Mouse (Mus musculus) kidney, adult 9 months (tissue): ENCODE measurements around the gene Kcna5.

Source experiments
- DNase-seq: peaks from one replicate; pipeline ENCODE4 v3.0.0; 2022

The Kcna5 gene

DNA sequence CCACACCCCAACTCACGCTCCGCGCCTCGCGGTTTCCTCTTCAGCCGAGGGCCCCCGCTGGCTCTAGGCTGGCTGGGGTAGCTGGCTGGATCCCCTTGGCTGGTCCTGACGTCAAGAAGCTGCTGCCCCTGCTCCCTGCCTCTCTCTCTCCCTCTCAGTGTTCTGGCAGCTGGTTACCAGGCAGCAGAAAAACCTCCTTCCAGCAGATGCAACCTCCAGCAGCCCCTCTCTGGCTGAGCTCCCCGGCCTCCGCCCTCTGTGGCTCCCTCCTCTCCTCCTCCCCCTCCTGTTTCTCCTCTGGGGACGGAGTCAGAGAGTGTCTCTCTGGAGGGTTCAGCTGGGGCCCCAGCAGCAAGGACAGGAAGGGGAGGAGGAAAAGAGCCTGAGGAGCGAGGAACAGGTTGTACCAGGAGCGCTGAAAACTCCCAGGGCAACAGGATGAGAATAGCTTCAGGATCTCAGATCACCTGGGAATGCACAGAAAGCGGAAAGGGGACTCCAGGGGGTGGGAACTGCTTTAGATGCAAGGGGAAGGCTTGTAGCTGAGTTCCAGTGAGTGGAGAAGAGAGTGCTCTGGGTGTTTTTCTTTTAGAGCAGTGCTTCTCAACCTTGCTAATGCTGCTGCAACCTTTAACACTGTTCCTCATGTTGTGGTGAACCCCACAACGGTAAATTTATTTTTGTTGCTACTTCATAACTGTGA, at the start of gene Kcna5:
TSS of gene Kcna5 (minus strand) at position 205 of the 703 bp plus-strand sequence.
- no peak for DNase-seq

DNA sequence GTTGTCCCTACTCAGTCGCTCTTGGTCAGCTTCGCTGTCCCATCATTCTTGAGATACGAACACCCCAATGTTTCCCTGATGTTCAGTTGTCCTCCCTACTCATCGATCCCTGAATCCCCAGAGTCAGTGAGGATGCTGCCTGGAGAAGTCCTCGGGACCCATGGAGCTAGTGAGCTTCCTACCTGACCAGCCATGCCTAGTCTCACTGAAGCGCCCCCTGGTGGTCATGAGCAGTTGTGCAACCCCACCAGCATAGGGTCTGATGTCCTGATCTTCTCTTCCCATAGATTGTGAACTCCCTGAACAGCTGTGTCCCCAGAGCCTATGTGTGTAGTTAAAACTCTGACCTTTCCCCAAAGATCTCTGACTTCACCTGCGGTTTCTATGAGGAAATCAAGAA, 47.9 kb upstream of the Kcna5 start:
- peak; percentile 31 for DNase-seq

DNA sequence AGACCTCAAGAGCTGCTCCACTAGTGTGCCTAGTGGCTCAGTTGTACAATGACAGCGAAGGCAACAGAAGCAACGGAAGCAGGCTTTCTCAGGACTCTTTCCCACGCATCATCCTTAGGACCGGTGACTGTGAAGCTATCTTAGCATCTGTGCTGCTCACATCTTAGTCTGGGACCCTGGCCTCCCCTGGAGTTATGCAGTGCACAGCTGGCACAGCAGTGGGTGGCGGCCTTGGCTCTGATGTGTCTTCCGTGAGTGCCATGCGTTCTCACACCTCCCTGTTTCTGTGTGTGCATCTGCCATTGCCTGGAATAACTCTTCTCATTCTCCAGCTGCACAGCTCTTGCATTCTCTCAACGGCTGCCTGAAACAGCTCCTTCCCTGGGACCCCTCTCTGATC, 46.4 kb upstream of the Kcna5 start:
- no peak for DNase-seq

DNA sequence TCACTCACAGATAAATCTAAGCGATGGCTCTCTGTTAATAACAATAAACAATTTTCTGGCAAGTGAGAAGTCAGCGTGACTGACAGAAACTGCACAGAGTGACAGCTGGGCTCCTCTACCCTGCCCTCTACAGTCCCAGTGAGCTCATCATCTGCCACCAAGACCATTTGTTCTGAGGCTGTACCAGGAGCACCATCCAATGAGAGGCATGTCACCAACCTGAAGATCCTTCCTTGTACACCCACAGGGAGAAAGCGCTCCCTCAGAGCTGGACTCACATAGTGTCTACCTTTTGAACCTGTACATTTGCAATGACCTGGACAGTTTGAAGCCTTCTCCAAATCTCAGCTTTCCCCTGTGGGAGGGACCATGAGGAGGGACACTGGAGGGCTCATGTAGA, 45.4 kb upstream of the Kcna5 start:
- no peak for DNase-seq

DNA sequence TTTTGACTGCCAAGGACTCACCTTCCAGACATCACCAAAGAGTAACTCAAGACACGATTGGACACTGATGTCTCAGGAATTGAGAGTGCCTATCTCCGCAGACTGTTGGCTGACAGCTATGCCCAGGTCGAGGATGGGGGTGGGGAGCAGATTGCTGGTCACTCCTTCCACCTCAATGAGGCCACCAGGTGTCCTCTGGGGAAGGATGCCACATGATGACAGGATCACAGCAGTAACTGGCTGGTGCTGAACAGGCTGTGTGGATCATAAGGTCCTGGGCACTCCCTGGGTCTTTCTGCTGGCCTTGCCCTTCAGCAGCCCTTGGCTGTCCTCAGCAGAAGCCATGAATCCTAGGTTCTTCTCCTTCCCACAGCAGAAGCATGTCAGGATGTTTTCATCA, 42.2 kb upstream of the Kcna5 start:
- DNase-seq = no peak

DNA sequence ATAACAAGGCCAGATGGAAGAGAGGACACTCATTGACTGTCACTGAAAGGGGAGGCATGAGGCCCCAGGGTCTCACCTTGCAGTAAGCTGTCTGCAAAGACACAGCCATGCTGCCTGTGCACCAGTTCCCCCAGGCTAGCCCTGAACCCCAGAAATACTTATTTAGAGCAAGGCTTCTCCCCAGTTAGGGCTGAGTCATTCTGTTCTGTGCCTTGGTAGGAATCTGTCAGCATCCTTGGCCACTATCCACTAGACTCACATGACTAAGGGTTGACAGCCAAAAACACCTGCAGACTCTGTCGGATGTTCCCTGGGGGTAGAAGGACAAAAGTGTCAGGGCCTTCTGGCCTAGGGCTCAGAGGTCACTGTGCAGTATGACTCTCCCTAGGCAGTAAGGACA, 41.4 kb upstream of the Kcna5 start:
- DNase-seq = no peak

DNA sequence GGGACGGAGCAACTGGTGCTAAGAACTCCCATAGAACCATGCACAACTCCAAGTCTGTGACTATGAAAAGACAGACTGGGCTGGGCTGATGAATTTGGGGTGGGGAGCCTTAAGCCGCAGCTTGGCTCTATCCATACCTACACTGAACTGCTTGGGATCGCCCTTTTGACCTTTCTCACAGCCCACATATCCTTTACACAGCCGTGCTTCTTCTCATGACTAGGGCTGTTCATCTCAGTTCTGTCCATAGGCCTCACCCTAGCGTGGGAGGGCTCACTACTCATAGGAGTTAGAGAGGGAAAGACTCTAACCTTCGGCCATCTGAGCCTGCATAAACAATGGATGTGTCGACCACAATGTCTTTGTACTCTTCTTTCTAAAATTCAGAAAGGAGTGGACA, 39.6 kb upstream of the Kcna5 start:
- DNase-seq = no peak

DNA sequence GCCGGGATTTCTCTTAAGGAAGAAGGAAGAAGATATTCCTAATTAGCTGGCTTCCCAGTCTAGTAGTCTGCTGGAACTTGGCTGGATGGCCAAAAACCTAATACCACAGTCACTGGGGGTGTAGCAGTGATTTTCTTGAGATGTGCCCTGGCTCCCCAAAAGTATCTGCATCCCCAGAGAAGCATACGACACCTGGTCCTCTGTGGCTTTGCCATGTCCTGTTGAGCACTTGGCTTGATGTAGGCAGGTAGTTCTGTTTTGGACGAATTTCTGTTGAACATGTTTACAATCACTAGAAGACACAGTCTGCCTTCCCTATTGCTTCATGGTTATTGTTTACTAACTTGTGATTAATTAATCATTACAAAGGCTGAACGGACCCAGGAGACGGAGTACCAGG, 37.8 kb upstream of the Kcna5 start:
- no peak for DNase-seq

DNA sequence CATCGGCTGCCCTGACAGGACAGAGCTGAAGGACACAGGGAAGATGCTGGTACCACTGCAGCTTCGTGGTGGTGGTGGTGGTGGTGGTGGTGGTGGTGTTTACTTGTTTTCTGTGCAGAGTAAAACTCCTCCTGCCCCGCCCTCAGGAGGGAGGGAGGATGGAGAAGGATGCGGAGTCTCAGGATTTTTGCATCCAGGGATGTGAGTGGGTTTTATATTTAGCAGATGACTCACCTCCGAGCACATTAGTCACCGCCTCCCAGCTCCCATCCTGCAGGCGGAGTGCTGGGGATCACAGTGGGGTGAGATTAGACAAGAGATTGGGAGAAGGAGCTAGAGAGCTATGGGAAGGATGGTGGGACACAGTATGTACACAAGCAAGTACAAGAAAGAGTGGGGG, 34.6 kb upstream of the Kcna5 start:
- no peak for DNase-seq

DNA sequence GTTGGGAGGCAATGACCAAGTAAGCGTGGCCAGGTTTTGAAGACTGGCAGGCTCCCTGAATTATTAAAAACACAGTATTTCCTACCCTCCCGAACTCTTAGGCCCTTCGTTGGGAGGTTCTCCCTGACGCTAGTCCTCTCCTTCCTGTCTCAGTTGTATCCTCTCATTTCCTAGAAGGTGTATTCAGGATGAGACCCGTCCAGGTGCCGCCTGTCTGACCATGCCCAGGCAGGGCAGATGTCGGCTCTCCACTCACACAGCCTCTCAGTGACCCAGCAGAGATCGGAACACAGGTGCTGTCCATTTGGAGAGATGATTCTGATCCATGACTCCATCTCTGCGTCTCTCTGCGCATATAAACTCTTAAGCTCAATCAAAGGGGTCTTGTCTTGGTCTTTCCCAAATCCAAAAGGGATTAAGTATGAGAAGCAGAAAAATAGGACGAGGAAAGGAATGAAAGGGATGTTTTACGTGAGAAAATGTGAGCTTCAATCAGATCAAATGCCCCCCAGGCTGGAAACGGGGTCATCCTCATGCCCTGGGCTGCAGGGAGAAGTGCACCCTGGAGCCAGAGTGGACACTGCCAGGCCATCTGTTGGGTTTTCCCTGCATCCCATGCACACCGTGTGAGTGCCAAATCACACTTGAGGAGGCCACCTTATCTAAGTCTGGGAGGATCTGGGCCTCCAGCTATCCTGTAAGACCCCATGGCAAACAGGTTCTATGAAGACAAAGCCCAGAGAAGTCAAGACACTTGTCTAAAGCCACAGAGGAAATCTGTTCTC, 33.0 kb upstream of the Kcna5 start:
- DNase-seq = no peak

DNA sequence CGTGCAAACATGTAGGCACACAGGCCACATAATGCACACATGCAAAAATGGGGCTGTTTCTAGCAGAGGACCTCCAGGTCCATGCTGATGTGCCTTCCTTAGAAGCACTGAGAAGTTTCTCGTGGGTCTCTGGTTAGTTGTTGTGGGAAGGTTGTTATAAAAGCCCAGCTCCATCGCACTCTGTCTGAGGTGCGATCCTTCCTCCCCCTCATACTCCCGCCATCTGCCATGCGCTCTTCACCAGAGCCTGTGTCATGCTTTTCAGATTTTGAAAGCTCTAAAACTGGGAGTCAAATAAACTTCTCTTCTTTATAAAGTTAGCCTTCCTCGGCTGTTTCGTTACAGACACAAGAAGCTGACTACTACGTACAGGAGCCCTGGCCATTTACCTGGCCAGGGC, 32.1 kb upstream of the Kcna5 start:
- no peak for DNase-seq

DNA sequence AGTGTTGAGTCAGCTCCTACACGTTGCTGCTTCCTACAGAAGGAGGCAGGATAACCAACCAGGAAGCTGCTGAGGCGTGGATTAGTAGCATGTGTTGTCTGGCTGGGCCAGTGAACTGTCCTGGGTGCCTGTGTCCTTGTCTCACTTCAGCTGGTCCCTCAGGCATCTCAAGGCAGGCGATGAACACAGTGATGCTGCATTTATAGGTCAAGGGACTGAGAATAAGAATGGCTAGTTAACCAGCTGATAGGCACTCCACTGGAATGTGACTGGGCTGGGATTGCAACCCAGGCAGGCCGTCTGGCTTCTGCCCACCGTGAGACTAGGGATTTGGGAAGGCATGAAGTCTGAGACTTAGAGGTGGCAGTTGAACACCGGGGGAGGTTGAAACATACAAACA, 29.2 kb upstream of the Kcna5 start:
- DNase-seq = no peak

DNA sequence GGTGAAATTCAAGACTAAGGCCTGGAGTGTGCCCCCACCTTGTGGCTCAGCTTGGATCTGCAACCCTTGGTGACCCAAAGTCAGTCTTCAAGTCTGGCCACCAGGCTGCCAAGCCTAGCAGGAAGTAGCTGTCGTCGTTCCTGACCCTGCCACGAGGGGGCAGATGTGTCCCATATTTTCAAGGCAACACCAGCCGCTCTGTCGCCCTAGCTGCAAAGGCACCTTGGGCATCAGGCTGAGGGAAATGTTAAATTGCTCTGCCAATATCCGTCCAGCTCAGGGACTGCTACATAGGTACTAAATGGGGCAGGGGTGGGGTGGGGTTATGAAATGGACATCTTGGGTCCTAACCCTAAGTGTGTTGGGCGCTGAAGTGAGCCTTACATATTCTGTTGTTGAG, 28.7 kb upstream of the Kcna5 start:
- peak; percentile 85 for DNase-seq

DNA sequence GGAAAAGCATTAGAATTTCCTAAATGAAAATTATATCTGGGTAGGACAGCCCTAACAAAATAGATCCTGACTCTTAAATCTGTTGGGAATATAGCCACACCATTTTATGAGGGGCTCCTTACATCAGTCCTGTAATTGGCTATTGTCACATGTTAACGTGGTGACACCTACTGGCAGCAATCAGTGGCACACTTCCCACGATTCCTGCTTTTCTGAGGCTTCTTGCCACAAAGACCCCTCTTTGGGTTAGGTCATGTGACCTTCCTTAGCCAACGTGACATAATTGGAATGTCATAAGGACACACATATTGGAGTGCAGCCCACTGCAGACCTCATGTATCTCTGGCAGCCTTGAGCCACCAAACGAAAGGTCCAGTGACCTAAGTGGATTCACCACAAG, 26.5 kb upstream of the Kcna5 start:
- no peak for DNase-seq

DNA sequence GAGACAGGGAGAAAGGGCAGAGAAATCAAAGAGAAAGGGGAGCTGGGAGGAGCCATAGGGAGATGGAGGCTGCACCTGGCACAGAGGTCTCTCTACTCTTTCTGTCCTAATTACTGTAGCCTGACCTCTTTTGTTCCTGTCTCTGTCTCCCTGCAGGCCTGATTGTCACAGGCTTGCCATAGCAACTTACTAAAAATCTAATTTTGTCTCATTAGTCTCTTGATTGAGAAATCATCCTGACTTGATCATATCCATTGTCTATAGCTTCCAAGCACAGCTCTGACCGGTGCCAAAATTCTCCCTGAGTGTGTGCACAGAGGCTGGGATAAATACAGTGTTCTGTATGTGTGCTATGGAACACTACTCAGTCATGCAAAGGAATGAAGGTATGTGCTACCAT, 25.5 kb upstream of the Kcna5 start:
- no peak for DNase-seq

DNA sequence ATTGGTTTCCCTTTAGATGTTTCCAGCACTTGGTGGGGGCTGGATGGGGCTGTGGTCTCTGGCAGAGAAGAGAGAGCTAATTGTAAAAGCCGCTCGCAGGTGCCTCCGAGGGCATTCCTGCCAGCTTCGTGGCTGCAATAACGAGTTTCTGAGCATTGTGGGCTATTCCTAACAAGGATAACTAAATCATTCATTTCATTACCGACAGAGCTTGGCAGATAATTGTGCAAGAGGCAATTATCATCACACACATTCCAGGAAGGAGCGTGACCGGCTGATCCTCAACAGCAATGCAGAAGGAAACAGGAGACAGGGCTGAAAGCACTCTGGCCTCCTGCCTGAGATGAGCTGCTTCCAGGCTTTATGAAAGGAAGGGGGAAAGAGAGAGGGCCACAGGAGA, 24.8 kb upstream of the Kcna5 start:
- DNase-seq = no peak

DNA sequence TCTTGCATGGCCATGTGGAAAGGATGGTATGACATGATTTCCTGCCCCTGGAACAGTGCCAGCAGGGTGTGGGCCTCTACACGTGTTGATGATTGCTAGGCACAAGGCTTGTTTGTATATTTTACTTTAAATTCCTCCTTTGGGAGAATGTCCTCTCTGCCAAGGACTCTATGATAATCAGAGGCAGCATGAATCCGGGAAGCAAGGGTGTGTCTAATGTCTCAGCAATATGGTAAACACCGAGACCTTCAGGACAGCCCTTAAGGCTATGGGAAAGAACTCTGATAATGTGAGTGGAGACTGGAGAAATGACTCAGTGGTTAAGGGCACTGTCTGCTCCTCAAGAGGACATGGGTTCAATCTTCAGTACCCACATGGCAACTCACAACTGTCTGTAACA, 23.1 kb upstream of the Kcna5 start:
- no peak for DNase-seq

DNA sequence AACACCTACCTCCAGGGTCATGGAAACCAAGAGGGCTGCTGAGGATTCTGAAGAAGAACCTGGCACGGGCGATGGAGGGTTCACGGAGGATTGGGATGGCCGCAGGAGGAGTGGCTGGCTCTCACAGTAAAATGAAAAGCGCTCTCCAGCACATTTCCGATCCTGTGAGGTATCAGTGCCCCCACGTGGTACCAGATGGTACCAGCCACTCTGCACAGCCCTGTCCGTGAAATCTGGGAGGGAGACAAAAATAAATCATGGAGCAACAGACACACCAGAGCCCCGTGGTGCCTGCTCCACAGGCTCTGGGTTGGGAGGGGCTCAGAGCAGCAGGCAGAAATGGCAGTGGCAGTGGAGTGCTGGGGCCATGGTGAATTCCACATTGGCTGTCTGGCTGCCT, 18.6 kb upstream of the Kcna5 start:
- no peak for DNase-seq

DNA sequence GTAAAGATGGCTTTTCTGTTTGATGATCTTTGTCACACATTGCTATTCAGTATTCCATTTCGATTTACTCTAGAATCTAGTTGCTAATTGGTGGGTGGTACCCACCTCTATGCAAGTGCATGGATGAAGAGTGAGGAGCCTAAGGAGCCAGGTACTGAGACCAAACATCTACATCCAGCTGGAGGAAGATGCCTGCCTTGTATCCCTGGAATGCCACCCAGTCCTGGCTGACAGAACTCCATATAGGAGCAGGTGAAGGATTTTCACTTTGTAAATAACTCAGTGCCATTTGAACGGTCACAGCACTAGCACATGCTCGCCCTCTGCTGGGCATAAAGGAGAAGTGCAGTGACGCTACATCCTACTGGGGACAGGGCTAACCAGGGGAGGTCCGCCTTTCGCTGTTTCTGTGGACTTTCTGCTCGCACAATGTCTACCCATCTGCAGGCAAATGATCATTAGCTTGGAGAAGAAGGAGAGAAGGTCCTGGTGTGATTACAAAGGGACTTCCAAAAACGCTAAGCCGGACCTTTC, 16.7 kb upstream of the Kcna5 start:
- DNase-seq = peak; percentile 34

DNA sequence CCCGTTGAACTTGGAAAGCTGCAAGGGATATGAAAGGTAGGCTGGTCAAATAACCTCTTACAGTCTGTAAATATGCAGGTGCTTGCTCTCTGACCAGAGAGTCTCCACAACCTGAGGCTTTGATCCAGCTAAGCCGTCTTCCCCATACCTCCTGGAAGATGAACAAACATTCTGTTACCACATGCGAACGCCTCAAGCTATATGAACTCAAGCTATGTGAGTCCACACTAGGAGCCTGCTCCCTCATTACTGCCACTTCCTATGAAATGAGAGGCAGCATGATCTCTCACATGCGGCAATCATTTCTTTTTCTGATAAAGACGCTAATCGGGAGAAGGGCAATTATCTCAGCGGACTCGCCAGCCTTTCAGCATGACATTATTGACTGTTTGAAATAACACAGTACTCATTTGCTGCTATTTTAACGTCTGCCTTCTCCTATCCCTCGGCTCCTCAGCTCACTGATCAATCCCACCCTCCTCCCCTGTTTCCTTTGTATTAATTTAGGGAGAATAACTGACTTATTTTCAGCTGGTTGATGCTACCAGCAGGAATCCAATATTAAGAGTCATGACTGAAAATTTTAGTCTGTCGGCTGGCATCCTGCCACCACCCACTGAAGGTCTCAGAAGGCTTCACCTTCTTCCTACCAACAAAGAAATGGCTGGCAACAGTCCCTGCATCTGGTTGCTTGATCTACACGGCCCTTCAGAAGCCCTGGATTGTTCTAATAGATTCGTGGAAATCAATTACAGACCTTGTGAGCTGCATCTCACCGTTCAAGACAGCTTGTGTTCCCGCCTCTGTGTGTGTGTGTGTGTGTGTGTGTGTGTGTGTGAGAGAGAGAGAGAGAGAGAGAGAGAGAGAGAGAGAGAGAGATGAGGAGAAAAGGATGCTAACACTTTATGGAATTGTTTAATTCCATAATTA, 9.2 kb upstream of the Kcna5 start:
- DNase-seq = no peak

DNA sequence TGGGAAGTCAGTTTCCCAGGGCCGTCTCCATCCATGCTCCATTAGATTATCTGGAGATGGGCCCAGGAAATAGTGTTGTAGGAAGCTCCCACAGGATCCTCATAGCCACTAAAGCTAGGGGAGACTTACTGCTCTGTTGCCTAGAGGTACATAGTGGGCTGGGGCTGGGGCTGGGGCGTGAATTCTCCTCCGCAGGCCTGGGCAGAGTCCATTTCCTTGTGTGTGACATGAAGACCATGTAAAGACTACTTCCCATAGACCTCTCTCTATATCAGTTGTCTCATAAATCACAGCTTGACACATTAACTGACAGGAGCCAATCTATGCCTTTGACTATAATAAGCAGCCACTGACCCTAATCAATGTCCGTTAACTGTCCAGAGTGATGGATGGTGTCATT, 7.5 kb upstream of the Kcna5 start:
- DNase-seq = no peak

DNA sequence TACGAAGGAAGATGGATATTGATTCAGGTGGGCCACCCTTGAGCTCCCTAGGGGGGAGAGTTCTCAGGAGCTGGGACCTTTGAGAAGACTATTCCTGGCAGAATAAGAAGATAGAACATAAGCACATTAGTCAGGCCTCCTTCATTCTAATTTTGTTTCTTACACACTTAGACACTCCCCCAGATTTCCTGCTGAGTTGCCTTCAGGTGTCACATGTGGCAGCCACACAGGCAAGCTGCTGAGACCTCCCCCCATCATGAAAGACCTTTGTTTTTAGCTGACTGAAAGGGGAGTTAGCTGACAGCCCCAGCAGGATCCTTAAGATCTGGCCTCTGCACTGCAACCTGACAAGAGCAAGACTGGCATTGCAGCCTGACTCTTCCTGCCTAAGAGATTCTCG, 2.3 kb upstream of the Kcna5 start:
- DNase-seq = no peak

DNA sequence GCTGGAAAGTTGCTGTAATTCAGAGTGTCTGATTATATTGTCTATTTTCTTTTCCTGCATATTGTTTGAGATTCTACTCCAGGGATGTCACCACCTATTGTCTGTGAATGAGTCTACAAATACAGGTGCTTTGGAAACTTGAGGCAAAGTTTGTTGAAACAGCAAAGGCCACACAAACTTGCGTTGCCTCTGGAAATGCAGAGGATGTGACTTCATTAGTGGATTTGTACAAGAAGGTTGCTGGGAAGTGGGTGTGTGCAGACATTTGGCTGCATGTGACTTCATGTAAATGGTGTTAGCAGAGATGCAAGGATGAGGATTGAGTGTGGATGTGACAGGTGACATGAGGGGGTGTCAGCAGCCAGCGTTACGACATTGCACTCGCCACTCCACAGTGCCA, 1.7 kb upstream of the Kcna5 start:
- DNase-seq = no peak

DNA sequence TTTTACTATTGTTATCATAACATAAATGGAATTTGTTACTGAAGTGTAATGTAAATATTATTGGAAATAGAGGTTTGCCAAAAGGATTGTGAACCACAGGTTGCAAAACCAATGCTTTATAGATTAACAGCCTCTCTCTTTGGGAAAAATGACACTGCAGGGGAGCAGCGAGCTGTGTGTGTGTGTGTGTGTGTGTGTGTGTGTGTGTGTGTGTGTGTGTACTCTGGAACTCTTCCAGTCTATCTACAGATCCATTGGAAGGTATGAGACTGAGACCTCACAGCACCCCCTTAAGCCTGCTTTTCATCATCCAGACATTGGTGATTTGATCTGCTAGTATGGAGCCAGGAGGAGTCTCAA, 679 bp upstream of the Kcna5 start:
- no peak for DNase-seq
